Mouse (Mus musculus) megakaryocyte, embryonic 14.5 days (primary cell): ENCODE measurements around the gene Treml4.

Source experiments
- FLI1 ChIP-seq: IDR thresholded peaks from 2 replicates; pipeline ENCODE4 v1.6.1; 2012; ENCODE audit warnings: low read length, inconsistent platforms, mixed read lengths
- GATA1 ChIP-seq: IDR thresholded peaks from 3 replicates; pipeline ENCODE4 v1.6.1; 2012; ENCODE audit warnings: mixed read lengths, low read length, inconsistent platforms, borderline replicate concordance

DNA sequence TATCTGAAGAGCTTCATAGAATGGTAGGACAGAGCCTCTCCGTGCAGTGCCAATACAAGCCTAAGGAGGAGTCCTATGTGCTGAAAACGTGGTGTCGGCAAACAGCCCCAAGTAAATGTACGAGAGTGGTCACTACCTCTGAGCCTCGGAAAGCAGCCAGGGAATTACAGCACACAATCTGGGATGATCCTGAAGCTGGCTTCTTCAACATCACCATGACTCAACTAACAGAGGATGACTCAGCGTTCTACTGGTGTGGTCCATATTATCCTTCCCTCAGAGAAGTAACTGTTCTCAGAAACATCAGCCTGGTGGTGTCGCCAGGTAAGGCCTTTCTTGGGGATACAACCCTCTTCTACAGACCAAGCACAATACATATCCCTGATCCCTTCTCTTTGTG, 567 bp downstream of the Treml4 start:
- TF ChIP-seq GATA1 (no peak), FLI1 (no peak)
